Mouse (Mus musculus) naive thymus-derived CD4-positive, alpha-beta T cell, adult 2 months (primary cell): ENCODE results near the gene Stmn1.
A peak's percentile ranks its signal among the peaks of the same experiment; 100 is the strongest.
"Not testable (repeated sequence)": the region's sequence is repeated elsewhere in the genome, so short reads cannot be mapped to it uniquely, and the experiment has no call there.

Experiments used
- DNase-seq: peaks from one replicate; pipeline ENCODE4 v3.0.0-alpha.2; 2011; ENCODE audit warnings: low read depth

Stmn1 gene

GRCm38 (mm10) chr4:134485151-134485900, 17.2 kb downstream of the Stmn1 start:
- no peak for DNase-seq

GRCm38 (mm10) chr4:134488211-134488610, 20.1 kb downstream of the Stmn1 start:
- DNase-seq, result no peak

GRCm38 (mm10) chr4:134489986-134490665, 22.0 kb downstream of the Stmn1 start:
- no peak for DNase-seq

- DNase-seq, result no peak
Observed at GRCm38 (mm10) chr4:134491716-134492115, 23.6 kb downstream of the Stmn1 start.

- DNase-seq, result peak; percentile 43
Observed at GRCm38 (mm10) chr4:134494161-134494560, 26.0 kb downstream of the Stmn1 start.

- peak; percentile 95 for DNase-seq
Observed at GRCm38 (mm10) chr4:134494780-134495545, 26.8 kb downstream of the Stmn1 start.

GRCm38 (mm10) chr4:134495546-134495923, 27.4 kb downstream of the Stmn1 start:
- no peak for DNase-seq

- DNase-seq, result peak; percentile 63
Observed at GRCm38 (mm10) chr4:134496595-134497210, 28.6 kb downstream of the Stmn1 start, which contains the start of gene Paqr7. Gene Paqr7 (plus strand): TSS chr4:134496697.

- DNase-seq, result no peak
Observed at GRCm38 (mm10) chr4:134497223-134497622, 29.1 kb downstream of the Stmn1 start.

- DNase-seq, result no peak
Observed at GRCm38 (mm10) chr4:134497986-134498731, 30.0 kb downstream of the Stmn1 start.

GRCm38 (mm10) chr4:134498983-134499382, 30.9 kb downstream of the Stmn1 start:
- not testable (repeated sequence) for DNase-seq

- DNase-seq, result no peak
Observed at GRCm38 (mm10) chr4:134501095-134501494, 33.0 kb downstream of the Stmn1 start.

GRCm38 (mm10) chr4:134503686-134504357, 35.7 kb downstream of the Stmn1 start:
- DNase-seq, result no peak

- DNase-seq, result no peak
Observed at GRCm38 (mm10) chr4:134505303-134505789, 37.2 kb downstream of the Stmn1 start.

GRCm38 (mm10) chr4:134505966-134506594, 38.0 kb downstream of the Stmn1 start:
- no peak for DNase-seq

- DNase-seq, result no peak
Observed at GRCm38 (mm10) chr4:134506713-134507112, 38.6 kb downstream of the Stmn1 start.

GRCm38 (mm10) chr4:134510396-134510795, 42.3 kb downstream of the Stmn1 start:
- DNase-seq, result no peak

- peak; percentile 85 for DNase-seq
Observed at GRCm38 (mm10) chr4:134510845-134511411, 42.8 kb downstream of the Stmn1 start, which contains the start of gene Aunip. Gene Aunip (plus strand): TSS chr4:134510999.

GRCm38 (mm10) chr4:134511730-134512129, 43.6 kb downstream of the Stmn1 start:
- no peak for DNase-seq

- DNase-seq, result no peak
Observed at GRCm38 (mm10) chr4:134512798-134513197, 44.7 kb downstream of the Stmn1 start.
